Mouse (Mus musculus) thymus, adult 2 months (tissue): ENCODE results near the gene Idh3a. TPM values are rescaled to one million over a fixed set of nuclear protein-coding genes. Genes with fewer than 3 reads are reported as not detected.

ENCODE experiments used
- DNase-seq: peaks from one replicate; pipeline ENCODE4 v3.0.0; 2021
- H3K27ac ChIP-seq: fragments of 200-500 bp; 2 replicates; pipeline ENCODE4 v1.5.1; 2012; ENCODE audit warnings: low read length, control low read depth; ENCODE audit not compliant: control insufficient read depth, insufficient read depth
- H3K27me3 ChIP-seq: fragments of 200-500 bp; 2 replicates; pipeline ENCODE4 v1.6.1; 2012; ENCODE audit warnings: mild to moderate bottlenecking, low read length, moderate library complexity, mixed read lengths; ENCODE audit not compliant: control insufficient read depth, insufficient read depth
- H3K36me3 ChIP-seq: fragments of 200-500 bp; 2 replicates; pipeline ENCODE4 v1.6.1; 2012; ENCODE audit warnings: mild to moderate bottlenecking, low read length, moderate library complexity; ENCODE audit not compliant: control insufficient read depth, insufficient read depth
- H3K4me1 ChIP-seq: fragments of 200-500 bp; replicated peaks from 2 replicates; pipeline ENCODE4 v1.6.1; 2012; ENCODE audit warnings: low read length; ENCODE audit not compliant: control insufficient read depth, insufficient read depth
- H3K4me3 ChIP-seq: fragments of 200-500 bp; 2 replicates; pipeline ENCODE4 v1.5.1; 2012; ENCODE audit warnings: mild to moderate bottlenecking, low read length, control low read depth, moderate library complexity; ENCODE audit not compliant: control insufficient read depth, insufficient read depth
- CTCF ChIP-seq: fragments of 200-500 bp; IDR thresholded peaks from 2 replicates; pipeline ENCODE4 v1.5.1; 2012; ENCODE audit warnings: mild to moderate bottlenecking, control low read depth, low read length, moderate library complexity, borderline replicate concordance; ENCODE audit not compliant: control insufficient read depth, poor library complexity, insufficient read depth; ENCODE audit errors: extremely low read depth
- POLR2A ChIP-seq: fragments of 200-500 bp; IDR thresholded peaks from 2 replicates; pipeline ENCODE4 v1.6.1; 2012; ENCODE audit warnings: mild to moderate bottlenecking, low read length, control low read depth, moderate library complexity; ENCODE audit not compliant: control insufficient read depth, poor library complexity, insufficient read depth; ENCODE audit errors: extremely low read depth
- WGBS: fragments of 180-500 bp; shearing (Covaris S2); methylation state at CpG from one replicate; pipeline ENCODE4 v1.1.7; 2018; 5-methylcytosine and 5-hydroxymethylcytosine counted together
- polyA plus RNA-seq: library from polyadenylated mRNA; depleted of rRNA; stranded (reverse); fragments of >200 nt; gene quantifications from 2 replicates; pipeline ENCODE4 v1.2.3, GENCODE M21; 2012

Gene Idh3a
- polyA plus RNA-seq, 1 experiment: 50.1 TPM

DNA sequence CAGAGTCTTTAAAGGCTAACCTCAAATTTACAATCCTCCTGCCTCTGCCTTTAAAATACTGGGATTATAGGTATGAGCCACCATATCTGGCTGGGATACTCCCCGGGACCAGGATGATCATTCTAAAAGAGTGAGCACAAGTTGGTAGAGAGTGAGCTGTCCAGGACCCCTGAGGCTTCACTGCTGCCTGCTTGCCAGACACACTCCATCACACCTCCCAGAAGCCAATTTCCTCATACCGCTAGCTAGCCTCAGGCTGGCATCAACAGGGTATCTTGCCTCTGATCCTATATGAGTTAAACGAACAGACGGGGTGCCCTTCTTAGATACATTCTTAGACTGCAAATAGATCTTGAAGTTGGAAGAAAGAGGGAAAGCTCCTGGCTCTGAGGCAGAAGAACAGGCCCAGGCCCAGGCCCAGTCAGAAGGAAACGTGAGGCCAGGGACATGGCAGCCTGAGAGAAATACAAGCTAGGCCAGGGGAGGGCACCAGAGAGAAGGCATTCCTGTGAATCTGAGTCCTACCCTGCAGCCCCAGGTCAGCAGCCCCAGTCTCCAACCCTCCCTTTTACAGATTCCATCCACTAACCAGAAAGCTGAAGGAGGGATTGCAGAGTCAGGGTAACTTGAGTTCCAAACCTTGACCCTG lies 43.6 kb downstream of the Idh3a start:
- no peaks in the 10 kb centered on the region for H3K36me3 ChIP-seq
- TF ChIP-seq CTCF (no peak), POLR2A (no peak)
- H3K4me1 ChIP-seq: no peaks in the 10 kb centered on the region
- H3K27ac ChIP-seq: no peak overlapping the region
- 96% methylated on average over 5 of the region's 5 CpGs for WGBS
- DNase-seq: no peak
- no peaks in the 10 kb centered on the region for H3K27me3 ChIP-seq
- H3K4me3 ChIP-seq: no peak overlapping the region

DNA sequence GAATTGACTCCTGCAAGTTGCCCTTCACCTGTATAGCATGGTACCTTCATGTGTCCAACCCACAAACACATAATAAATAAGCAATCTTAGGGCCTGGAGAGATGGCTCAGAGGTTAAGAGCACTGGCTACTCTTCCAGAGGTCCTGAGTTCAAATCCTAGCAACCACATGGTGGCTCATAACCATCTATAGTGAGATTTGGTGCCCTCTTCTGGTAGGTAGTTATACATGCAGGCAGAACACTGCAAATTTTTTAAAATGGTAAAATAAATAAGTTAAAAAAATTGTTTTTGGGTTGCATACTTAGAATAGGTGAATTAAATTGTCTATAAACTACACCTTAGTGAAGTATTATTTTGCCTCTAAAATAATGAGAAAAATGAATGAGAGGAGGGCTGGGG lies 44.8 kb downstream of the Idh3a start:
- Histone ChIP-seq H3K4me1 (no peaks in the 10 kb centered on the region), H3K27ac (no peak overlapping the region), H3K36me3 (no peaks in the 10 kb centered on the region), H3K4me3 (no peak overlapping the region), H3K27me3 (no peaks in the 10 kb centered on the region)
- DNase-seq: no peak
- no peak for TF ChIP-seq POLR2A
- TF ChIP-seq CTCF: no peak

DNA sequence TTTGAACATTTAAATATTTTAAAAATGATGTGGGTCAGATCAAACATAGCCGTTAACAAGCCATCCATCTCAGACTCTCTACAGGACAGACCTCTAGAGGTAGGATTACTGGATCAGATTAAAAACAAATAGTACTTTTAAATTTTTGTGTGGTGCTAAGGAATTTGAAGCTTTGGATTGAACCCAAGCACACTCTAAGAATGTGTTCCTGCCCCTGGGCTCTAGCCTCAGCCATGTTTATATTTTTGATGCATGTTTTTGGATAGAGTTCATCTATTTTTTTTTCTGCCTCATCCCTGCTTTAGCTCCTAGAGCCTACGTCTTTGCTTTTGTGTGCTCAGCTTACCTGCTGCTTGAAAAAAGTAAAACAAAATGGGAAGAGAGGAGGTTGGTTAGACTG lies 47.3 kb downstream of the Idh3a start:
- H3K27me3 ChIP-seq: no peaks in the 10 kb centered on the region
- 96% methylated on average over 2 of the region's 2 CpGs for WGBS
- no peaks in the 10 kb centered on the region for H3K36me3 ChIP-seq
- H3K27ac ChIP-seq: no peak overlapping the region
- H3K4me3 ChIP-seq: no peak overlapping the region
- no peaks in the 10 kb centered on the region for H3K4me1 ChIP-seq
- DNase-seq: no peak
- TF ChIP-seq CTCF: no peak
- no peak for TF ChIP-seq POLR2A

GRCm38 (mm10) chr9:54637510-54638314 lies 51.6 kb downstream of the Idh3a start:
- H3K36me3 ChIP-seq: no peaks in the 10 kb centered on the region
- 74% methylated on average over 5 of the region's 5 CpGs for WGBS
- no peak for DNase-seq
- TF ChIP-seq CTCF (no peak), POLR2A (no peak)
- H3K27ac ChIP-seq: no peak overlapping the region
- 0 out of 2 replicates have a peak, but pooled peaks cover 2% of the 10 kb centered on the region for H3K4me1 ChIP-seq
- H3K27me3 ChIP-seq: no peaks in the 10 kb centered on the region
- no peak overlapping the region for H3K4me3 ChIP-seq

DNA sequence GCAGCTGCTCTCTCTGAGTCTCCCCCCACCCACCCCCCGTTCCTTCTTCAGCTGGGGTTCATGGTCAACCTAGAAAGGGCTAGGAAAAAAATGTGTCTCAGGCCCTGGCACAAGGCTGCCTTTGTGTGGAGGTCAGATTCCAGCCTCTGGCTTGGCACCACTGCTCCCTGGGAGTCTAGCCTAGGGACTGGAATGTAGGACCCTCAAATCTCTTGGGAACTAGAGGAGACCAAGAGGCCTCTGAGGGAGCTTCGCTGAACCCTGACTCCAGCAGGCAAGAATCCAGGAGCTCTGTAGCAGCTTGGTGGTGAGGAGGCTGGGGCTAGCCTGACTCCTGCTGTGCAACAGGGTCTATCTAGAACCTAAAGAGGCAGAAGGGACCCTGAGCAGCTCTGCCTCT lies 53.1 kb downstream of the Idh3a start:
- H3K4me1 ChIP-seq: 0 out of 2 replicates have a peak, but pooled peaks cover 2% of the 10 kb centered on the region
- WGBS: 84% methylated on average over 2 of the region's 2 CpGs
- no peaks in the 10 kb centered on the region for H3K27me3 ChIP-seq
- no peak overlapping the region for H3K27ac ChIP-seq
- H3K4me3 ChIP-seq: no peak overlapping the region
- TF ChIP-seq POLR2A: no peak
- TF ChIP-seq CTCF: no peak
- H3K36me3 ChIP-seq: no peaks in the 10 kb centered on the region
- DNase-seq: no peak

DNA sequence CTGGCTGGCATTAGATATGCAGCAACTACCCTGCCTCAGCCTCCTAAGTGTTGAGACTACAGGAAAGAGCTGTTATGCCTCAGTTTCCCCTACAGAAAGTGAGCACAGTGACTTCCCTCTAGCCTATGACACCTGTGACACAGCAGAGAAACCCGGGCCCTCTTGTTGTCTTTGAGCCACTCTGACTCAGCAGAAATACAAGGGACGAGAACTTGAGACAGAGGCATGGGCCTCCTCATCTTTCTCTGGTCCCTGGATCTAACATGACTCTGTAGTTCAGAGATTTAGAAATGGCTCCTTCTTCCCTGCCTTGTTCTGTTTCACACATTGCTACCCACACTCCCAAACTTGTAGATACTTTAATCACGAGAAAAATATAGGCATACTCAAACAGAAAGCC lies 55.4 kb downstream of the Idh3a start:
- Histone ChIP-seq H3K27me3 (no peaks in the 10 kb centered on the region), H3K4me1 (0 out of 2 replicates have a peak, but pooled peaks cover 2% of the 10 kb centered on the region), H3K4me3 (no peak overlapping the region), H3K36me3 (no peaks in the 10 kb centered on the region), H3K27ac (no peak overlapping the region)
- TF ChIP-seq POLR2A (no peak), CTCF (no peak)
- DNase-seq: no peak
- WGBS: 69% methylated on average over 3 of the region's 3 CpGs
